Mouse (Mus musculus) C2C12 (cell line): Measurements from ENCODE around the gene Gsto2. TPM values are rescaled to one million over a fixed set of nuclear protein-coding genes. Genes with fewer than 3 reads are reported as not detected.
A peak's percentile ranks its signal among the peaks of the same experiment; 100 is the strongest.

Experiments used
- H3K27me3 ChIP-seq: one replicate; pipeline ENCODE4 v1.6.1; 2011; ENCODE audit not compliant: control insufficient read depth, insufficient read depth, insufficient read length
- H3K36me3 ChIP-seq: one replicate; pipeline ENCODE4 v1.6.1; 2011; ENCODE audit not compliant: control insufficient read depth, insufficient read depth
- H3K4me3 ChIP-seq: one replicate; pipeline ENCODE4 v1.5.1; 2011; ENCODE audit warnings: mild to moderate bottlenecking, control low read depth; ENCODE audit not compliant: poor library complexity, insufficient read depth, severe bottlenecking
- H3K79me2 ChIP-seq: one replicate; pipeline ENCODE4 v1.6.1; 2011; ENCODE audit not compliant: control insufficient read depth, insufficient read depth
- H3K79me3 ChIP-seq: one replicate; pipeline ENCODE4 v1.6.1; 2011; ENCODE audit warnings: low read depth, control low read depth
- H3ac ChIP-seq: one replicate; pipeline ENCODE3; 2011; ENCODE audit warnings: low read depth; ENCODE audit not compliant: control insufficient read depth, insufficient read length
- CEBPB ChIP-seq: IDR thresholded peaks from one replicate; pipeline ENCODE4 v1.6.1; 2011; ENCODE audit warnings: low read depth, mild to moderate bottlenecking, control low read depth, moderate library complexity
- CTCF ChIP-seq: IDR thresholded peaks from one replicate; pipeline ENCODE4 v1.5.1; 2011; ENCODE audit not compliant: control insufficient read depth, insufficient read depth, insufficient read length
- FOSL1 ChIP-seq: IDR thresholded peaks from one replicate; pipeline ENCODE4 v1.8.0; 2011; ENCODE audit warnings: mild to moderate bottlenecking, low read length; ENCODE audit not compliant: poor library complexity, insufficient read depth, severe bottlenecking
- MAX ChIP-seq: IDR thresholded peaks from one replicate; pipeline ENCODE4 v1.6.1; 2011; ENCODE audit warnings: mild to moderate bottlenecking, control low read depth
- MYOD1 ChIP-seq: IDR thresholded peaks from one replicate; pipeline ENCODE4 v1.6.1; 2011; ENCODE audit warnings: low read depth; ENCODE audit not compliant: control insufficient read depth, insufficient read length
- MYOG ChIP-seq: IDR thresholded peaks from one replicate; pipeline ENCODE4 v1.6.1; 2011; ENCODE audit not compliant: control insufficient read depth, insufficient read length; ENCODE audit errors: extremely low read depth
- USF1 ChIP-seq: IDR thresholded peaks from one replicate; pipeline ENCODE4 v1.6.1; 2011; ENCODE audit warnings: low read depth, mild to moderate bottlenecking, control low read depth, moderate library complexity
- microRNA-seq: library from miRNA; unstranded; fragments of <30 nt; microRNA quantifications from one replicate; pipeline ENCODE4, GENCODE M21; 2019; ENCODE audit warnings: borderline microRNAs expressed
- polyA plus RNA-seq: library from polyadenylated mRNA; unstranded; fragments of >200 nt; fragmentation: generic; extraction: Trizol; gene quantifications from one replicate; pipeline ENCODE4 v1.2.1, GENCODE M21; 2012; ENCODE audit warnings: missing spikeins

The Gsto2 gene
- polyA plus RNA-seq, 1 experiment: 2.6 TPM

- TF ChIP-seq CTCF: no peak
- no peak for TF ChIP-seq USF1
- TF ChIP-seq FOSL1: no peak
- no peak for TF ChIP-seq MYOG
- no peak for TF ChIP-seq MYOD1
- TF ChIP-seq MAX: no peak
- no peak for TF ChIP-seq CEBPB
- H3K36me3 ChIP-seq: no peaks in the 10 kb centered on the region
- H3K4me3 ChIP-seq: no peak overlapping the region
- no peaks in the 10 kb centered on the region for H3K27me3 ChIP-seq
- no peaks in the 10 kb centered on the region for H3K79me3 ChIP-seq
- no peak overlapping the region for H3ac ChIP-seq
- no peaks in the 10 kb centered on the region for H3K79me2 ChIP-seq
These were observed 63.7 kb downstream of the Gsto2 start for GRCm38 (mm10) chr19:47929043-47929442.

DNA sequence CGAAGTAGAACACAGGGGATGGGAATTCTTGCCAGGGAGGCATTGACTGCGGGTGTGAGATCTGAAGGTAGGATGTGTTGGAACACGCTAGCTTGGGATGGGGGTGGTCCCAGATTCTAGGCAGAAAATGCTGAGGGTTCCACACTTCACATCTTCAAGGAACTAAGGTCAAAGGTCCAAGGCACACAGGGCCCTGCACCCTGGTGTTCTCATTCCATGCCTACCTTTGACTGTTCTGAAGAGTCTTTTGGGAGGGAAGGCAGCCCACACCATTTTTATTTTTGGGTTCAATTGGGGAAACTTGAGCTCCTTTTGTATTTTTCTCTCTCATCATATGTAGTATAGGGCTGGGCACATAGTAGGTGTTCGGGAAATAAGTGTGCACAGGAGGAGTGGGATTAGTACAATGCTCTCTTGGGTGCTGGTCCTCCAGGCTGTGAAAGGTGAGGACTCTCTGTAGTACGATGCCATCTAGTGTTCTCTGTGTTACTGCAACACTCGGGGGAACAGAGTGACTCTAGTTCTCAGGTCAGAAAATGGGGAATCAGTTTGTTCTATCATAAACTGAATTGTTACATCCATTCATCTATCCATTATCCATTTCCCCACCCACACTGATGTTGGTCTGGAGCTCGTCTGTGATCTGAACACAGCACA, 66.8 kb downstream of the Gsto2 start:
- H3K27me3 ChIP-seq: no peaks in the 10 kb centered on the region
- no peaks in the 10 kb centered on the region for H3K36me3 ChIP-seq
- TF ChIP-seq CTCF (peak; percentile 14), MYOG (no peak)
- no peaks in the 10 kb centered on the region for H3K79me2 ChIP-seq
- H3K79me3 ChIP-seq: no peaks in the 10 kb centered on the region
- H3K4me3 ChIP-seq: no peak overlapping the region
- H3ac ChIP-seq: no peak overlapping the region

DNA sequence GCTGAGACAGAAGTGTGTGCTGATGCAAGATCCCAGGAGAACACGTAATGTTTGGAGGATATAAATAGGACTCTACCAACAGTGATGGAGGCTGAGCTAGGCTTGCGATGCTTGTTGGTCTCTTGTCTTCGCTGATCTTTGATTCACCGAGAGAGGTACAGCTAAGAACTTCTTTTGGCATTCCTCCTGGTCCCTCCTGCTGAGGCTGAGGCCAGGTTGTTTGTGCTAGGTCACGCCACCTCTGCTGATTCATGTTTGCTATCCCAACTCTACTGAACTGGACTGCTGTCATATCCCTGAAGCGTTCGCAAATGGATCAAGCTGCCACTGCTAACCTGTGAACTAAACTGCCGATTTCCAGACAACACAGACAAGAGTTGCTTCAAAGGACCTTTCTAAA, 68.8 kb downstream of the Gsto2 start:
- Histone ChIP-seq H3ac (no peak overlapping the region), H3K27me3 (peaks cover 7% of the 10 kb centered on the region)
- no peak for TF ChIP-seq MAX
- TF ChIP-seq MYOD1: no peak
- TF ChIP-seq CEBPB: no peak
- TF ChIP-seq USF1: no peak
- no peak for TF ChIP-seq FOSL1
- TF ChIP-seq MYOG: no peak
- TF ChIP-seq CTCF: no peak

GRCm38 (mm10) chr19:47934636-47935238, 69.4 kb downstream of the Gsto2 start:
- H3K79me3 ChIP-seq: no peaks in the 10 kb centered on the region
- no peak overlapping the region for H3K4me3 ChIP-seq

More for the DNA sequence above, 68.8 kb downstream of the Gsto2 start:
- no peak overlapping the region for H3K4me3 ChIP-seq
- no peaks in the 10 kb centered on the region for H3K36me3 ChIP-seq
- no peaks in the 10 kb centered on the region for H3K79me2 ChIP-seq
- no peaks in the 10 kb centered on the region for H3K79me3 ChIP-seq

GRCm38 (mm10) chr19:47935530-47935929, 70.2 kb downstream of the Gsto2 start:
- TF ChIP-seq USF1 (no peak), MAX (no peak), CEBPB (no peak), FOSL1 (no peak), MYOD1 (no peak), MYOG (no peak), CTCF (no peak)
- no peak overlapping the region for H3ac ChIP-seq

More at GRCm38 (mm10) chr19:47934636-47935238, 69.4 kb downstream of the Gsto2 start:
- no peak overlapping the region for H3ac ChIP-seq
- TF ChIP-seq FOSL1: no peak
- TF ChIP-seq MAX: no peak
- no peak for TF ChIP-seq MYOD1
- no peak for TF ChIP-seq MYOG
- H3K79me2 ChIP-seq: no peaks in the 10 kb centered on the region
- H3K36me3 ChIP-seq: no peaks in the 10 kb centered on the region
- H3K27me3 ChIP-seq: peaks cover 9% of the 10 kb centered on the region

More at GRCm38 (mm10) chr19:47935530-47935929, 70.2 kb downstream of the Gsto2 start:
- H3K4me3 ChIP-seq: no peak overlapping the region
- no peaks in the 10 kb centered on the region for H3K36me3 ChIP-seq
- H3K79me2 ChIP-seq: no peaks in the 10 kb centered on the region
- peaks cover 11% of the 10 kb centered on the region for H3K27me3 ChIP-seq
- H3K79me3 ChIP-seq: no peaks in the 10 kb centered on the region

Small RNA genes lying within 50 kb of the gene (microRNA-seq; reads per million reads assigned to microRNA genes)
- gene Gm22240: 0.24 reads per million

Other genes with a start within 250 kb of the Gsto2 start
- 0.13 TPM for gene Col17a1, start 173.4 kb upstream of the Gsto2 start, polyA plus RNA-seq
- gene Sfr1, start 133.9 kb upstream of the Gsto2 start, polyA plus RNA-seq: 74.9 TPM
- 272 TPM for gene Gsto1, start 10.6 kb upstream of the Gsto2 start, polyA plus RNA-seq
- gene Cfap43, start 53.8 kb downstream of the Gsto2 start, polyA plus RNA-seq: 0.07 TPM
- 66.5 TPM for gene Itprip, start 53.8 kb downstream of the Gsto2 start, polyA plus RNA-seq
- gene Cfap58, start 72.1 kb downstream of the Gsto2 start, polyA plus RNA-seq: not detected